ENCODE assay signal across 29 mouse cellular contexts in genomic region chr13:41532625-41533024, GRCm38 (mm10). TPM values are rescaled to one million over a fixed set of nuclear protein-coding genes. Genes with fewer than 3 reads are reported as not detected.
DNase-seq lines count a peak whose midpoint lies in the region; ATAC-seq and TF ChIP-seq lines count a peak whose summit lies in the region.
"Had no signal": no experiment of that assay in that cellular context is flagged by ENCODE, and none has a peak within 500 bp of the region (broad histone marks: within the 10 kb centered on the region; RNA-seq: fewer than 3 reads in every experiment).

No protein-coding gene starts in this region.

- no peaks in the 10 kb centered on the region for H3K4me1 ChIP-seq in lung, postnatal 0 days (ENCODE audit: insufficient read depth, low read depth, low read length)
- peaks cover 5% of the 10 kb centered on the region; the same call in 1 of the 2 replicates for H3K4me1 ChIP-seq in embryonic fibroblast, embryonic 13.5 days (ENCODE audit: control insufficient read depth, insufficient read depth, low read length)
- no peaks in the 10 kb centered on the region for H3K4me1 ChIP-seq in embryonic facial prominence, embryonic 10.5 days
- H3K4me1 ChIP-seq: embryonic facial prominence, embryonic 13.5 days; forebrain, embryonic 10.5 days had no signal

- H3K4me3 ChIP-seq in lung, postnatal 0 days (ENCODE audit: low read depth, low read length), result no peak overlapping the region
- no peak overlapping the region for H3K4me3 ChIP-seq in C2C12 (ENCODE audit: insufficient read depth, poor library complexity, severe bottlenecking)
- no peak overlapping the region for H3K4me3 ChIP-seq in embryonic fibroblast, embryonic 13.5 days (ENCODE audit: insufficient read depth, low read length)
- no peak overlapping the region for H3K4me3 ChIP-seq in embryonic facial prominence, embryonic 10.5 days
- H3K4me3 ChIP-seq: embryonic facial prominence, embryonic 13.5 days; forebrain, embryonic 10.5 days; gastrocnemius, adult 2 months; heart, embryonic 13.5 days had no signal

- no peak overlapping the region for H3K27ac ChIP-seq in lung, postnatal 0 days (ENCODE audit: low read length)
- peak overlapping the region; percentile 37; the same call in 1 of the 2 replicates for H3K27ac ChIP-seq in embryonic fibroblast, embryonic 13.5 days (ENCODE audit: insufficient read depth, low read length)
- H3K27ac ChIP-seq in embryonic facial prominence, embryonic 10.5 days (replicated peaks), result no peak overlapping the region
- H3K27ac ChIP-seq: embryonic facial prominence, embryonic 13.5 days; forebrain, embryonic 10.5 days; gastrocnemius, adult 2 months; heart, embryonic 13.5 days; hindbrain, embryonic 14.5 days; hindbrain, postnatal 0 days had no signal

- no peaks in the 10 kb centered on the region for H3K79me2 ChIP-seq in C2C12 (ENCODE audit: control insufficient read depth, insufficient read depth)

- no peak for TF ChIP-seq POLR2A in embryonic fibroblast, embryonic 13.5 days (IDR thresholded peaks at IDR 0.05; ENCODE audit: low read depth, low read length)

- ATAC-seq in lung, postnatal 0 days, result no peak
- ATAC-seq: forebrain, embryonic 14.5 days; forebrain, postnatal 0 days; hindbrain, postnatal 0 days; inflammation-experienced regulatory T-cells, adult 6 months; intestine, embryonic 16.5 days; Patski had no signal

- H3ac ChIP-seq in C2C12 (ENCODE audit: control insufficient read depth, insufficient read length, low read depth), result no peak overlapping the region

- H3K9ac ChIP-seq in lung, postnatal 0 days (replicated peaks; ENCODE audit: low read depth), result no peak overlapping the region
- H3K9ac ChIP-seq: embryonic facial prominence, embryonic 13.5 days; forebrain, postnatal 0 days; heart, embryonic 13.5 days; hindbrain, embryonic 14.5 days had no signal

- 65% methylated on average over 5 of the region's 5 CpGs for WGBS in lung, postnatal 0 days
- WGBS in embryonic facial prominence, embryonic 10.5 days, result 82% methylated on average over 5 of the region's 5 CpGs

- no peaks in the 10 kb centered on the region for H3K79me3 ChIP-seq in C2C12 (ENCODE audit: low read depth)

- DNase-seq in lung, postnatal 0 days (ENCODE audit: low spot score), result no peak
- no peak for DNase-seq in lung, postnatal 4 days
- peak; percentile 78 for DNase-seq in 3T3-L1 (ENCODE audit: low read depth, low spot score)
- DNase-seq in kidney, adult 18-20 months, result no peak
- no peak for DNase-seq in right cerebral cortex, adult 2 months (ENCODE audit: low spot score in 2 of 2)
- DNase-seq in embryonic facial prominence, embryonic 10.5 days (ENCODE audit: low spot score), result no peak
- DNase-seq: adrenal gland, postnatal 10 days; adrenal gland, postnatal 36 days; cerebellum, adult 11 months; cerebellum, adult 2 months; cerebellum, adult 9-11 months; cerebellum, postnatal 25 days; forebrain, postnatal 0 days; gastrocnemius, adult 2 months; gastrocnemius, postnatal 14 days; heart, adult 11 months; heart, postnatal 14 days; heart, postnatal 4 days had no signal

- H3K4me2 ChIP-seq in lung, postnatal 0 days (replicated peaks; ENCODE audit: low read depth, low read length), result no peak overlapping the region
- H3K4me2 ChIP-seq: embryonic facial prominence, embryonic 13.5 days; heart, embryonic 13.5 days; hindbrain, embryonic 14.5 days had no signal

- no peak for TF ChIP-seq CTCF in lung, postnatal 0 days (IDR thresholded peaks at IDR 0.05)
- TF ChIP-seq CTCF in C2C12 (IDR thresholded peaks at IDR 0.05; ENCODE audit: control insufficient read depth, insufficient read depth, insufficient read length), result no peak
- TF ChIP-seq CTCF in embryonic fibroblast, embryonic 13.5 days (IDR thresholded peaks at IDR 0.05; ENCODE audit: borderline replicate concordance, insufficient read depth, low read length), result no peak

- H3K27me3 ChIP-seq in lung, postnatal 0 days (replicated peaks; ENCODE audit: insufficient read depth, low read length), result no peaks in the 10 kb centered on the region
- no peaks in the 10 kb centered on the region for H3K27me3 ChIP-seq in C2C12 (ENCODE audit: control insufficient read depth, insufficient read depth, insufficient read length)
- H3K27me3 ChIP-seq in embryonic facial prominence, embryonic 10.5 days (replicated peaks; ENCODE audit: low read depth, poor library complexity, severe bottlenecking), result no peaks in the 10 kb centered on the region
- H3K27me3 ChIP-seq: embryonic facial prominence, embryonic 13.5 days; heart, embryonic 13.5 days; Patski had no signal

- no peaks in the 10 kb centered on the region for H3K36me3 ChIP-seq in lung, postnatal 0 days (ENCODE audit: insufficient read depth, low read length)
- H3K36me3 ChIP-seq in C2C12 (ENCODE audit: control insufficient read depth, insufficient read depth), result no peaks in the 10 kb centered on the region
- H3K36me3 ChIP-seq in embryonic facial prominence, embryonic 10.5 days (replicated peaks), result no peaks in the 10 kb centered on the region
- H3K36me3 ChIP-seq: embryonic facial prominence, embryonic 13.5 days; forebrain, embryonic 10.5 days; heart, embryonic 13.5 days had no signal

- TF ChIP-seq EP300 in lung, postnatal 0 days (IDR thresholded peaks at IDR 0.05), result peak; percentile 16; the same call in 1 of the 2 replicates

- H3K9me3 ChIP-seq in lung, postnatal 0 days (ENCODE audit: low read length), result no peaks in the 10 kb centered on the region
- H3K9me3 ChIP-seq in embryonic facial prominence, embryonic 10.5 days, result no peaks in the 10 kb centered on the region
- H3K9me3 ChIP-seq: embryonic facial prominence, embryonic 13.5 days; forebrain, embryonic 10.5 days; heart, embryonic 13.5 days had no signal

TF ChIP-seq in C2C12, 6 proteins besides CTCF, POLR2A, EP300 and RAD21:
- TF ChIP-seq USF1 (IDR thresholded peaks at IDR 0.05; ENCODE audit: low read depth) (no peak), FOSL1 (IDR thresholded peaks at IDR 0.05; ENCODE audit: insufficient read depth, low read length, poor library complexity, severe bottlenecking) (peak; percentile 38), MAX (IDR thresholded peaks at IDR 0.05) (peak; percentile 52), CEBPB (IDR thresholded peaks at IDR 0.05; ENCODE audit: low read depth) (peak; percentile 3)

RNA-seq across cellular contexts. Expression of gene Nedd9, which starts 45.5 kb away (rescaled TPM):
- 79.1 and 79.3 TPM in 2 replicates for polyA plus RNA-seq in lung, postnatal 0 days (2015; fragmentation: Nextera tagmentation; extraction: Ambion mirVana)
- 6.7 TPM for polyA plus RNA-seq in C2C12 (2012; fragmentation: generic; extraction: Trizol)
- polyA plus RNA-seq in embryonic fibroblast, embryonic 13.5 days (2011; ENCODE audit: insufficient read length, low read depth, missing spikeins), result 51.7 and 65.6 TPM in 2 replicates
- 17.4 and 19.1 TPM in 2 replicates for polyA plus RNA-seq in embryonic facial prominence, embryonic 10.5 days (2016; fragmentation: Nextera tagmentation; extraction: Ambion mirVana)
